ENCODE assay signal across 25 mouse cellular contexts in genomic region chr11:88135218-88135617, GRCm38 (mm10). TPM values are rescaled to one million over a fixed set of nuclear protein-coding genes. Genes with fewer than 3 reads are reported as not detected.
DNase-seq lines count a peak whose midpoint lies in the region; ATAC-seq and TF ChIP-seq lines count a peak whose summit lies in the region.
"Had no signal": no experiment of that assay in that cellular context is flagged by ENCODE, and none has a peak within 500 bp of the region (broad histone marks: within the 10 kb centered on the region; RNA-seq: fewer than 3 reads in every experiment).

No protein-coding gene starts in this region.

- no peak for ATAC-seq in hindbrain, embryonic 14.5 days (ENCODE audit: low FRiP score)
- ATAC-seq in stomach, embryonic 16.5 days (ENCODE audit: insufficient read depth, low FRiP score) = no peak
- no peak for ATAC-seq in stomach, postnatal 0 days (ENCODE audit: low FRiP score, low TSS enrichment)
- ATAC-seq in limb, embryonic 12.5 days (ENCODE audit: insufficient number of reproducible peaks, insufficient read depth, low FRiP score, low TSS enrichment, low read depth) = no peak; the same call in 1 of the 2 replicates
- ATAC-seq: activated CD4-positive, CD25-positive, alpha-beta regulatory T cell, adult 4 months; forebrain, postnatal 0 days had no signal

- no peak overlapping the region for H3K9ac ChIP-seq in hindbrain, embryonic 14.5 days
- no peak overlapping the region for H3K9ac ChIP-seq in stomach, embryonic 16.5 days (ENCODE audit: low read length)
- no peak overlapping the region for H3K9ac ChIP-seq in stomach, postnatal 0 days (ENCODE audit: low read length)
- no peak overlapping the region for H3K9ac ChIP-seq in limb, embryonic 12.5 days (replicated peaks)
- H3K9ac ChIP-seq: forebrain, postnatal 0 days; hindbrain, embryonic 15.5 days; liver, embryonic 14.5 days; lung, embryonic 14.5 days had no signal

- no peaks in the 10 kb centered on the region for H3K27me3 ChIP-seq in hindbrain, embryonic 10.5 days (ENCODE audit: insufficient read depth, poor library complexity, severe bottlenecking)
- H3K27me3 ChIP-seq in hindbrain, embryonic 14.5 days (ENCODE audit: control insufficient read depth, insufficient read depth, low read length) = no peaks in the 10 kb centered on the region
- no peaks in the 10 kb centered on the region for H3K27me3 ChIP-seq in stomach, embryonic 16.5 days (ENCODE audit: control insufficient read depth, insufficient read depth, low read length)
- H3K27me3 ChIP-seq in stomach, postnatal 0 days (ENCODE audit: control insufficient read depth, insufficient read depth, low read length) = no peaks in the 10 kb centered on the region
- H3K27me3 ChIP-seq in limb, embryonic 12.5 days = peaks cover 10% of the 10 kb centered on the region; the same call in 1 of the 2 replicates
- H3K27me3 ChIP-seq: hindbrain, embryonic 15.5 days had no signal

- no peaks in the 10 kb centered on the region for H3K9me3 ChIP-seq in hindbrain, embryonic 10.5 days
- no peaks in the 10 kb centered on the region for H3K9me3 ChIP-seq in hindbrain, embryonic 14.5 days (ENCODE audit: control insufficient read depth, low read length)
- H3K9me3 ChIP-seq in stomach, embryonic 16.5 days (replicated peaks; ENCODE audit: control insufficient read depth, low read length) = no peaks in the 10 kb centered on the region
- no peaks in the 10 kb centered on the region for H3K9me3 ChIP-seq in stomach, postnatal 0 days (ENCODE audit: control insufficient read depth, low read length)
- no peaks in the 10 kb centered on the region for H3K9me3 ChIP-seq in limb, embryonic 12.5 days
- H3K9me3 ChIP-seq: heart, embryonic 10.5 days; hindbrain, embryonic 15.5 days had no signal

- TF ChIP-seq EP300 in stomach, postnatal 0 days (optimal IDR thresholded peaks at IDR 0.05) = no peak

- H3K36me3 ChIP-seq in hindbrain, embryonic 10.5 days = peaks cover 12% of the 10 kb centered on the region; the same call in 1 of the 2 replicates
- H3K36me3 ChIP-seq in hindbrain, embryonic 14.5 days (replicated peaks; ENCODE audit: control insufficient read depth, insufficient read depth) = peaks cover 8% of the 10 kb centered on the region; the same call in 1 of the 2 replicates
- H3K36me3 ChIP-seq in stomach, embryonic 16.5 days (ENCODE audit: control insufficient read depth, insufficient read depth, low read length) = no peaks in the 10 kb centered on the region
- no peaks in the 10 kb centered on the region for H3K36me3 ChIP-seq in stomach, postnatal 0 days (ENCODE audit: control insufficient read depth, insufficient read depth, low read length)
- no peaks in the 10 kb centered on the region for H3K36me3 ChIP-seq in limb, embryonic 12.5 days
- H3K36me3 ChIP-seq: hindbrain, embryonic 15.5 days had no signal

- H3K4me3 ChIP-seq in hindbrain, embryonic 10.5 days = no peak overlapping the region
- no peak overlapping the region for H3K4me3 ChIP-seq in hindbrain, embryonic 14.5 days (replicated peaks; ENCODE audit: low read length)
- no peak overlapping the region for H3K4me3 ChIP-seq in stomach, embryonic 16.5 days (replicated peaks; ENCODE audit: low read length)
- H3K4me3 ChIP-seq in stomach, postnatal 0 days (ENCODE audit: low read depth, low read length) = no peak overlapping the region
- H3K4me3 ChIP-seq in limb, embryonic 12.5 days (replicated peaks) = no peak overlapping the region
- no peak overlapping the region for H3K4me3 ChIP-seq in lung, adult 2 months (replicated peaks; ENCODE audit: extremely low read depth, low read depth, low read length)
- H3K4me3 ChIP-seq: heart, embryonic 10.5 days; hindbrain, embryonic 15.5 days had no signal

- no peak overlapping the region for H3K4me2 ChIP-seq in hindbrain, embryonic 14.5 days (replicated peaks)
- no peak overlapping the region for H3K4me2 ChIP-seq in stomach, embryonic 16.5 days (ENCODE audit: low read depth, low read length)
- no peak overlapping the region for H3K4me2 ChIP-seq in stomach, postnatal 0 days (replicated peaks; ENCODE audit: low read depth)
- no peak overlapping the region for H3K4me2 ChIP-seq in limb, embryonic 12.5 days
- H3K4me2 ChIP-seq: hindbrain, embryonic 15.5 days; lung, embryonic 14.5 days had no signal

- no peak for TF ChIP-seq CTCF in stomach, postnatal 0 days (IDR thresholded peaks at IDR 0.05; ENCODE audit: low read depth)
- no peak for TF ChIP-seq CTCF in lung, adult 2 months (IDR thresholded peaks at IDR 0.05; ENCODE audit: insufficient read depth, low read length)

- DNase-seq in hindbrain, embryonic 10.5 days (ENCODE audit: low spot score) = no peak
- no peak for DNase-seq in hindbrain, embryonic 14.5 days (ENCODE audit: low spot score)
- no peak for DNase-seq in stomach, postnatal 0 days (ENCODE audit: low spot score)
- no peak for DNase-seq in layer of hippocampus, adult 11-12 months (ENCODE audit: low spot score)
- no peak for DNase-seq in lung, adult 2 months
- DNase-seq: adrenal gland, adult 2 months; cerebellum, adult 2 months; cerebellum, postnatal 14 days; forebrain, postnatal 0 days; gastrocnemius, postnatal 14 days; heart, postnatal 36 days; kidney, adult 18-20 months; kidney, postnatal 36 days; liver; lung, embryonic 14.5 days; lung, postnatal 14 days; retina, postnatal 1 day; right cerebral cortex, postnatal 14 days; thymus, postnatal 25 days had no signal

- WGBS in hindbrain, embryonic 10.5 days = 63% methylated on average over 7 of the region's 7 CpGs
- WGBS in hindbrain, embryonic 14.5 days = 67% methylated on average over 7 of the region's 7 CpGs
- WGBS in stomach, embryonic 16.5 days = 52% methylated on average over 7 of the region's 7 CpGs
- 51% methylated on average over 7 of the region's 7 CpGs for WGBS in stomach, postnatal 0 days
- WGBS in limb, embryonic 12.5 days = 44% methylated on average over 7 of the region's 7 CpGs
- 70% methylated on average over 7 of the region's 7 CpGs for WGBS in lung, adult 2 months

- peaks cover 62% of the 10 kb centered on the region for H3K4me1 ChIP-seq in hindbrain, embryonic 10.5 days (replicated peaks)
- peaks cover 28% of the 10 kb centered on the region for H3K4me1 ChIP-seq in hindbrain, embryonic 14.5 days (replicated peaks; ENCODE audit: control insufficient read depth, insufficient read depth, low read length)
- peaks cover 27% of the 10 kb centered on the region for H3K4me1 ChIP-seq in stomach, embryonic 16.5 days (ENCODE audit: control insufficient read depth, insufficient read depth, low read length)
- H3K4me1 ChIP-seq in stomach, postnatal 0 days (replicated peaks; ENCODE audit: control insufficient read depth, insufficient read depth) = no peaks in the 10 kb centered on the region; the same call in 1 of the 2 replicates
- peaks cover 45% of the 10 kb centered on the region for H3K4me1 ChIP-seq in limb, embryonic 12.5 days (replicated peaks)
- H3K4me1 ChIP-seq in lung, adult 2 months (ENCODE audit: control insufficient read depth, insufficient read depth, low read length) = peaks cover 32% of the 10 kb centered on the region

- H3K27ac ChIP-seq in hindbrain, embryonic 10.5 days = peak overlapping the region; percentile 57; the same call in 1 of the 2 replicates
- H3K27ac ChIP-seq in hindbrain, embryonic 14.5 days = no peak overlapping the region
- H3K27ac ChIP-seq in stomach, embryonic 16.5 days (ENCODE audit: low read length) = 0 out of 2 replicates have a peak overlapping the region, but pooled peaks have one; percentile 31
- no peak overlapping the region for H3K27ac ChIP-seq in stomach, postnatal 0 days (replicated peaks)
- H3K27ac ChIP-seq in limb, embryonic 12.5 days = peak overlapping the region; percentile 66
- H3K27ac ChIP-seq: heart, embryonic 10.5 days; hindbrain, embryonic 15.5 days; liver, embryonic 14.5 days had no signal

- no peak for TF ChIP-seq POLR2A in lung, adult 2 months (IDR thresholded peaks at IDR 0.05; ENCODE audit: borderline replicate concordance, extremely low read depth, low read depth, low read length)

RNA-seq across cellular contexts. Expression of gene Cuedc1, which starts 37.4 kb away (rescaled TPM):
- 20.5 and 27.1 TPM in 2 replicates for polyA plus RNA-seq in hindbrain, embryonic 10.5 days (2016; fragmentation: Nextera tagmentation; extraction: Ambion mirVana)
- 32.4 and 37.8 TPM in 2 replicates for polyA plus RNA-seq in hindbrain, embryonic 14.5 days (2014; fragmentation: Nextera tagmentation; extraction: Ambion mirVana)
- polyA plus RNA-seq in stomach, embryonic 16.5 days (2015; fragmentation: Nextera tagmentation; extraction: Ambion mirVana) = 11.3 and 11.5 TPM in 2 replicates
- 12.8 and 13.7 TPM in 2 replicates for polyA plus RNA-seq in stomach, postnatal 0 days (2015; fragmentation: Nextera tagmentation; extraction: Ambion mirVana)
- 32.1 and 37.3 TPM in 2 replicates for polyA plus RNA-seq in limb, embryonic 12.5 days (2016; fragmentation: Nextera tagmentation; extraction: Ambion mirVana)
- polyA plus RNA-seq in lung, adult 2 months (2012; rRNA removed) = 40.7 and 42.9 TPM in 2 replicates

Comparison
In these comparisons a context has a peak if more than half of its experiments do, and no peak if none do; other contexts are left out.
1. H3K27ac ChIP-seq: peak in hindbrain, embryonic 10.5 days (single experiment), stomach, embryonic 16.5 days (single experiment) and limb, embryonic 12.5 days (single experiment); none in hindbrain, embryonic 14.5 days (single experiment) and stomach, postnatal 0 days (single experiment).